Mouse (Mus musculus) kidney, postnatal 0 days (tissue): ENCODE data around the gene Strada. TPM values are rescaled to one million over a fixed set of nuclear protein-coding genes. Genes with fewer than 3 reads are reported as not detected.

ENCODE experiments used
- ATAC-seq: fragments of 200-750 bp; cut with Nextera tagmentation; replicated peaks from 2 replicates; pipeline ENCODE4 v1.8.0; 2017; ENCODE audit warnings: low read depth, moderate number of reproducible peaks, moderate TSS enrichment, moderate library complexity; ENCODE audit not compliant: low FRiP score
- DNase-seq: peaks from one replicate; pipeline ENCODE4 v3.0.0-alpha.2; 2016; ENCODE audit warnings: low spot score
- H3K27ac ChIP-seq: fragments of 300-500 bp; sonication (generic); 2 replicates; pipeline ENCODE4 v1.5.1; 2014; ENCODE audit warnings: mild to moderate bottlenecking
- H3K27me3 ChIP-seq: fragments of 300-500 bp; sonication (generic); 2 replicates; pipeline ENCODE4 v1.6.1; 2014; ENCODE audit warnings: low read length, mixed read lengths; ENCODE audit not compliant: insufficient read depth
- H3K36me3 ChIP-seq: fragments of 300-500 bp; sonication (generic); 2 replicates; pipeline ENCODE4 v1.6.1; 2014; ENCODE audit warnings: low read length, mixed read lengths; ENCODE audit not compliant: insufficient read depth
- H3K4me1 ChIP-seq: fragments of 300-500 bp; sonication (generic); replicated peaks from 2 replicates; pipeline ENCODE4 v1.6.1; 2014; ENCODE audit warnings: antibody characterized with exemption, low read length, mixed read lengths; ENCODE audit not compliant: insufficient read depth
- H3K4me2 ChIP-seq: fragments of 300-500 bp; sonication (generic); 2 replicates; pipeline ENCODE4 v1.6.1; 2014; ENCODE audit warnings: mild to moderate bottlenecking, low read length, moderate library complexity, mixed read lengths
- H3K4me3 ChIP-seq: fragments of 300-500 bp; sonication (generic); replicated peaks from 2 replicates; pipeline ENCODE4 v1.5.1; 2014; ENCODE audit warnings: low read depth, low read length
- H3K9ac ChIP-seq: fragments of 300-500 bp; sonication (generic); 2 replicates; pipeline ENCODE4 v1.6.1; 2014; ENCODE audit warnings: low read depth, low read length
- H3K9me3 ChIP-seq: fragments of 300-500 bp; sonication (generic); replicated peaks from 2 replicates; pipeline ENCODE4 v1.6.1; 2016; ENCODE audit warnings: low read length, inconsistent platforms, mixed read lengths
- CTCF ChIP-seq: IDR thresholded peaks from 2 replicates; pipeline ENCODE4 v1.5.1; 2016; ENCODE audit warnings: antibody characterized with exemption, low read depth, mild to moderate bottlenecking, moderate library complexity
- WGBS: fragments of 180-500 bp; shearing (Covaris S2); extraction: QIAGEN DNeasy Blood & Tissue Kit; methylation state at CpG from one replicate; pipeline ENCODE4 v1.1.7; 2014; 5-methylcytosine and 5-hydroxymethylcytosine counted together
- polyA plus RNA-seq: library from polyadenylated mRNA; unstranded; fragments of >200 nt; fragmentation: Nextera tagmentation; extraction: Ambion mirVana; gene quantifications from 2 replicates; pipeline ENCODE4 v1.2.1, GENCODE M21; 2015

Gene Strada
- polyA plus RNA-seq, 1 experiment from 2014 or later = 19.9 TPM

GRCm38 (mm10) chr11:106125827-106126226 lies 76.1 kb downstream of the Strada start:
- H3K27ac ChIP-seq = no peak overlapping the region
- WGBS = 89% methylated on average over 1 of the region's 1 CpGs
- no peak overlapping the region for H3K4me2 ChIP-seq
- no peak overlapping the region for H3K9ac ChIP-seq
- peaks cover 45% of the 10 kb centered on the region for H3K36me3 ChIP-seq
- H3K4me3 ChIP-seq = no peak overlapping the region
- ATAC-seq = no peak
- no peak for DNase-seq
- no peaks in the 10 kb centered on the region for H3K27me3 ChIP-seq
- no peaks in the 10 kb centered on the region for H3K9me3 ChIP-seq
- TF ChIP-seq CTCF = no peak
- no peaks in the 10 kb centered on the region for H3K4me1 ChIP-seq

GRCm38 (mm10) chr11:106124784-106125183 lies 77.2 kb downstream of the Strada start:
- DNase-seq = no peak
- H3K27me3 ChIP-seq = no peaks in the 10 kb centered on the region
- H3K4me2 ChIP-seq = no peak overlapping the region
- TF ChIP-seq CTCF = no peak
- H3K27ac ChIP-seq = no peak overlapping the region
- no peak for ATAC-seq
- no peaks in the 10 kb centered on the region for H3K4me1 ChIP-seq
- H3K9ac ChIP-seq = no peak overlapping the region
- no peaks in the 10 kb centered on the region for H3K9me3 ChIP-seq
- 76% methylated on average over 4 of the region's 4 CpGs for WGBS
- peaks cover 43% of the 10 kb centered on the region for H3K36me3 ChIP-seq
- H3K4me3 ChIP-seq = no peak overlapping the region

GRCm38 (mm10) chr11:106122736-106123135 lies 79.2 kb downstream of the Strada start:
- Histone ChIP-seq H3K4me3 (no peak overlapping the region), H3K27me3 (no peaks in the 10 kb centered on the region), H3K9me3 (no peaks in the 10 kb centered on the region), H3K36me3 (peaks cover 36% of the 10 kb centered on the region), H3K9ac (no peak overlapping the region), H3K4me1 (no peaks in the 10 kb centered on the region), H3K27ac (peak overlapping the region; percentile 54; the same call in 1 of the 2 replicates), H3K4me2 (no peak overlapping the region)
- ATAC-seq = no peak
- no peak for TF ChIP-seq CTCF
- peak; percentile 40 for DNase-seq
- WGBS = 77% methylated on average over 3 of the region's 3 CpGs

- H3K36me3 ChIP-seq = peaks cover 40% of the 10 kb centered on the region
Observed at GRCm38 (mm10) chr11:106122221-106122620, 79.7 kb downstream of the Strada start.

More at GRCm38 (mm10) chr11:106122221-106122620, 79.7 kb downstream of the Strada start:
- H3K4me2 ChIP-seq = no peak overlapping the region
- WGBS = 94% methylated on average over 5 of the region's 5 CpGs
- TF ChIP-seq CTCF = no peak
- DNase-seq = no peak
- H3K9me3 ChIP-seq = no peaks in the 10 kb centered on the region
- no peaks in the 10 kb centered on the region for H3K4me1 ChIP-seq
- peak overlapping the region; percentile 54; the same call in 1 of the 2 replicates for H3K27ac ChIP-seq
- ATAC-seq = no peak
- no peak overlapping the region for H3K4me3 ChIP-seq
- no peaks in the 10 kb centered on the region for H3K27me3 ChIP-seq
- no peak overlapping the region for H3K9ac ChIP-seq

Other genes starting within 250 kb of the Strada start
- gene Cyb561, start 248.8 kb downstream of the Strada start, polyA plus RNA-seq = 34.0 and 35.2 TPM in 2 replicates
- gene Ace, start 234.2 kb downstream of the Strada start, polyA plus RNA-seq = 24.4 and 26.0 TPM in 2 replicates
- gene Ace3, start 207.5 kb downstream of the Strada start, polyA plus RNA-seq = 0.06 TPM in 1 of 2 replicates, not detected in the other
- gene Kcnh6, start 194.0 kb downstream of the Strada start, polyA plus RNA-seq = 0.05 and 0.10 TPM in 2 replicates
- gene Dcaf7, start 165.3 kb downstream of the Strada start, polyA plus RNA-seq = 41.0 and 43.1 TPM in 2 replicates
- 10.5 and 10.8 TPM in 2 replicates for gene Taco1, start 136.1 kb downstream of the Strada start, polyA plus RNA-seq
- gene Map3k3, start 117.6 kb downstream of the Strada start, polyA plus RNA-seq = 20.0 and 20.5 TPM in 2 replicates
- not detected in 2 replicates for gene Gm10840, start 41.3 kb downstream of the Strada start, polyA plus RNA-seq
- 132 and 140 TPM in 2 replicates for gene Limd2, start 41.3 kb downstream of the Strada start, polyA plus RNA-seq
- gene Ccdc47, start 14.2 kb upstream of the Strada start, polyA plus RNA-seq = 81.1 and 88.0 TPM in 2 replicates
- gene Ddx42, start 14.8 kb upstream of the Strada start, polyA plus RNA-seq = 48.6 and 52.1 TPM in 2 replicates
- gene Ftsj3, start 53.9 kb upstream of the Strada start, polyA plus RNA-seq = 40.6 and 45.1 TPM in 2 replicates
- gene Psmc5, start 54.0 kb upstream of the Strada start, polyA plus RNA-seq = 223 and 251 TPM in 2 replicates
- 42.7 and 44.6 TPM in 2 replicates for gene Smarcd2, start 70.8 kb upstream of the Strada start, polyA plus RNA-seq
- gene Tcam1, start 74.5 kb upstream of the Strada start, polyA plus RNA-seq = 0.49 and 0.59 TPM in 2 replicates
- not detected in 2 replicates for gene Gh, start 99.7 kb upstream of the Strada start, polyA plus RNA-seq
- 7.7 and 7.8 TPM in 2 replicates for gene Cd79b, start 112.6 kb upstream of the Strada start, polyA plus RNA-seq
- gene Scn4a, start 151.1 kb upstream of the Strada start, polyA plus RNA-seq = 0.22 and 0.37 TPM in 2 replicates
- gene Prr29, start 163.3 kb upstream of the Strada start, polyA plus RNA-seq = 0.15 and 0.24 TPM in 2 replicates
- gene Icam2, start 185.9 kb upstream of the Strada start, polyA plus RNA-seq = 62.5 and 63.3 TPM in 2 replicates